In genomic region chr11:88059141-88059540, GRCm38 (mm10) we compare ENCODE assay signal across 9 mouse cellular contexts. TPM values are rescaled to one million over a fixed set of nuclear protein-coding genes. Genes with fewer than 3 reads are reported as not detected.
DNase-seq lines count a peak whose midpoint lies in the region; ATAC-seq lines count a peak whose summit lies in the region.
"Had no signal": no experiment of that assay in that cellular context is flagged by ENCODE, and none has a peak within 500 bp of the region (broad histone marks: within the 10 kb centered on the region; RNA-seq: fewer than 3 reads in every experiment).

No protein-coding gene starts in this region.

- no peak overlapping the region for H3K9ac ChIP-seq in hindbrain, embryonic 12.5 days
- H3K9ac ChIP-seq in limb, embryonic 15.5 days: no peak overlapping the region
- H3K9ac ChIP-seq in midbrain, embryonic 16.5 days (ENCODE audit: low read depth, low read length): no peak overlapping the region

- DNase-seq in left cerebral cortex, postnatal 25 days (ENCODE audit: low spot score in 2 of 2): peak; percentile 33 to 37
- DNase-seq in left cerebral cortex, adult 18-20 months (ENCODE audit: low spot score in 2 of 2): no peak
- DNase-seq in adipocyte (ENCODE audit: low spot score): peak; percentile 85
- DNase-seq in urinary bladder, postnatal 10 days (ENCODE audit: low spot score): no peak

- ATAC-seq in erythroblast, adult 5-6 weeks (replicated peaks; ENCODE audit: low FRiP score, poor library complexity, severe bottlenecking): peak; percentile 92
- ATAC-seq in hindbrain, embryonic 12.5 days (ENCODE audit: low FRiP score): peak; percentile 60
- ATAC-seq in limb, embryonic 15.5 days (ENCODE audit: insufficient number of reproducible peaks, low FRiP score, low TSS enrichment, low read depth): peak; percentile 75; the same call in 1 of the 2 replicates
- ATAC-seq in midbrain, embryonic 16.5 days: peak; percentile 73; the same call in 1 of the 2 replicates

- H3K4me1 ChIP-seq in hindbrain, embryonic 12.5 days: no peaks in the 10 kb centered on the region
- H3K4me1 ChIP-seq in limb, embryonic 15.5 days: no peaks in the 10 kb centered on the region
- no peaks in the 10 kb centered on the region for H3K4me1 ChIP-seq in midbrain, embryonic 16.5 days (ENCODE audit: control insufficient read depth, insufficient read depth, low read length)

- no peak overlapping the region for H3K27ac ChIP-seq in hindbrain, embryonic 12.5 days
- no peak overlapping the region for H3K27ac ChIP-seq in limb, embryonic 15.5 days
- no peak overlapping the region for H3K27ac ChIP-seq in midbrain, embryonic 16.5 days (ENCODE audit: low read length)

- intact Hi-C loops in left cerebral cortex, postnatal 25 days (cut with DNase I): loop anchor here (2.0 kb wide), 1 partner anchor 138 kb away; no protein-coding TSS in a partner anchor

- no peaks in the 10 kb centered on the region for H3K36me3 ChIP-seq in hindbrain, embryonic 12.5 days
- H3K36me3 ChIP-seq in limb, embryonic 15.5 days: no peaks in the 10 kb centered on the region
- H3K36me3 ChIP-seq in midbrain, embryonic 16.5 days (ENCODE audit: control insufficient read depth, insufficient read depth, low read length): no peaks in the 10 kb centered on the region

- H3K9me3 ChIP-seq in hindbrain, embryonic 12.5 days (replicated peaks): no peaks in the 10 kb centered on the region
- H3K9me3 ChIP-seq in limb, embryonic 15.5 days: no peaks in the 10 kb centered on the region
- H3K9me3 ChIP-seq in midbrain, embryonic 16.5 days (replicated peaks; ENCODE audit: control insufficient read depth, low read length, poor library complexity, severe bottlenecking): no peaks in the 10 kb centered on the region

- H3K4me2 ChIP-seq in hindbrain, embryonic 12.5 days (replicated peaks): no peak overlapping the region
- H3K4me2 ChIP-seq in limb, embryonic 15.5 days: no peak overlapping the region
- H3K4me2 ChIP-seq in midbrain, embryonic 16.5 days (ENCODE audit: low read length): no peak overlapping the region

- WGBS in hindbrain, embryonic 12.5 days: 48% methylated on average over 2 of the region's 2 CpGs
- WGBS in limb, embryonic 15.5 days: 47% methylated on average over 2 of the region's 2 CpGs
- WGBS in midbrain, embryonic 16.5 days: 47% methylated on average over 2 of the region's 2 CpGs

- no peaks in the 10 kb centered on the region for H3K27me3 ChIP-seq in hindbrain, embryonic 12.5 days
- H3K27me3 ChIP-seq in limb, embryonic 15.5 days: no peaks in the 10 kb centered on the region
- no peaks in the 10 kb centered on the region for H3K27me3 ChIP-seq in midbrain, embryonic 16.5 days (ENCODE audit: control insufficient read depth, insufficient read depth, low read depth, low read length)

- no peak overlapping the region for H3K4me3 ChIP-seq in hindbrain, embryonic 12.5 days
- H3K4me3 ChIP-seq in limb, embryonic 15.5 days: no peak overlapping the region
- H3K4me3 ChIP-seq in midbrain, embryonic 16.5 days (ENCODE audit: low read depth, low read length): no peak overlapping the region
- H3K4me3 ChIP-seq: erythroblast, embryonic 14.5 days had no signal

RNA-seq across cellular contexts. Expression of gene Vezf1, which starts 8.9 kb away (rescaled TPM):
- total RNA-seq in left cerebral cortex, postnatal 25 days (2021): 10 to 100 TPM; 23.6 to 25.8 TPM
- total RNA-seq in left cerebral cortex, adult 18-20 months (2021): 10 to 100 TPM; 28.1 to 29.4 TPM
- total RNA-seq in erythroblast, adult 5-6 weeks (2015; ENCODE audit: low replicate concordance): 15.8 and 23.4 TPM in 2 replicates
- 7.9 and 11.7 TPM in 2 replicates for total RNA-seq in erythroblast, adult 5-6 weeks (2017; ENCODE audit: low replicate concordance)
- polyA plus RNA-seq in hindbrain, embryonic 12.5 days (2016; fragmentation: Nextera tagmentation; extraction: Ambion mirVana): 75.1 and 79.0 TPM in 2 replicates
- 31.9 and 35.6 TPM in 2 replicates for polyA plus RNA-seq in limb, embryonic 15.5 days (2015; fragmentation: Nextera tagmentation; extraction: Ambion mirVana)
- 39.5 and 47.4 TPM in 2 replicates for polyA plus RNA-seq in midbrain, embryonic 16.5 days (2015; fragmentation: Nextera tagmentation; extraction: Ambion mirVana)

RNA-seq across cellular contexts. Expression of gene Srsf1, which starts 12.0 kb away (rescaled TPM):
- 100 to 1,000 TPM; 177 to 190 TPM for total RNA-seq in left cerebral cortex, postnatal 25 days (2021)
- total RNA-seq in left cerebral cortex, adult 18-20 months (2021): 100 to 1,000 TPM; 179 to 200 TPM
- 216 and 317 TPM in 2 replicates for total RNA-seq in erythroblast, adult 5-6 weeks (2015; ENCODE audit: low replicate concordance)
- total RNA-seq in erythroblast, adult 5-6 weeks (2017; ENCODE audit: low replicate concordance): 505 and 650 TPM in 2 replicates
- 468 and 477 TPM in 2 replicates for polyA plus RNA-seq in hindbrain, embryonic 12.5 days (2016; fragmentation: Nextera tagmentation; extraction: Ambion mirVana)
- 208 and 244 TPM in 2 replicates for polyA plus RNA-seq in limb, embryonic 15.5 days (2015; fragmentation: Nextera tagmentation; extraction: Ambion mirVana)
- polyA plus RNA-seq in midbrain, embryonic 16.5 days (2015; fragmentation: Nextera tagmentation; extraction: Ambion mirVana): 200 and 230 TPM in 2 replicates

RNA-seq across cellular contexts. Expression of gene Cuedc1, which starts 38.7 kb away (rescaled TPM):
- total RNA-seq in left cerebral cortex, postnatal 25 days (2021): 10 to 100 TPM; 28.7 to 29.5 TPM
- 10 to 100 TPM; 27.4 to 28.5 TPM for total RNA-seq in left cerebral cortex, adult 18-20 months (2021)
- total RNA-seq in erythroblast, adult 5-6 weeks (2015; ENCODE audit: low replicate concordance): 2.7 TPM in 1 of 2 replicates, not detected in the other
- 0.98 TPM in 1 of 2 replicates, not detected in the other for total RNA-seq in erythroblast, adult 5-6 weeks (2017; ENCODE audit: low replicate concordance)
- 53.2 and 53.3 TPM in 2 replicates for polyA plus RNA-seq in hindbrain, embryonic 12.5 days (2016; fragmentation: Nextera tagmentation; extraction: Ambion mirVana)
- polyA plus RNA-seq in limb, embryonic 15.5 days (2015; fragmentation: Nextera tagmentation; extraction: Ambion mirVana): 28.1 and 32.1 TPM in 2 replicates
- 46.1 and 54.7 TPM in 2 replicates for polyA plus RNA-seq in midbrain, embryonic 16.5 days (2015; fragmentation: Nextera tagmentation; extraction: Ambion mirVana)

Comparison
In these comparisons a context has a peak if more than half of its experiments do, and no peak if none do; other contexts are left out.
1. DNase-seq: peak in left cerebral cortex, postnatal 25 days (2 of 2) and adipocyte (single experiment); none in left cerebral cortex, adult 18-20 months (0 of 2) and urinary bladder, postnatal 10 days (single experiment).
2. RNA of gene Cuedc1, which starts 38.7 kb away (total RNA-seq): 28.7 to 29.5 TPM in left cerebral cortex, postnatal 25 days and 27.4 to 28.5 TPM in left cerebral cortex, adult 18-20 months; 0.98 to 2.7 TPM in erythroblast, adult 5-6 weeks; every median in the first group is over 4 times any median in the second.
3. Peak in every context shown above with its lines, with median percentiles within 50 percentile points of each other: ATAC-seq.